Mouse (Mus musculus): Measurements from ENCODE around the gene Aldh3b1.

Aldh3b1 gene

GRCm38 (mm10) chr19:3910206-3910605 lies 19.4 kb downstream of the Aldh3b1 start:
- DNase-seq: no peak

DNA sequence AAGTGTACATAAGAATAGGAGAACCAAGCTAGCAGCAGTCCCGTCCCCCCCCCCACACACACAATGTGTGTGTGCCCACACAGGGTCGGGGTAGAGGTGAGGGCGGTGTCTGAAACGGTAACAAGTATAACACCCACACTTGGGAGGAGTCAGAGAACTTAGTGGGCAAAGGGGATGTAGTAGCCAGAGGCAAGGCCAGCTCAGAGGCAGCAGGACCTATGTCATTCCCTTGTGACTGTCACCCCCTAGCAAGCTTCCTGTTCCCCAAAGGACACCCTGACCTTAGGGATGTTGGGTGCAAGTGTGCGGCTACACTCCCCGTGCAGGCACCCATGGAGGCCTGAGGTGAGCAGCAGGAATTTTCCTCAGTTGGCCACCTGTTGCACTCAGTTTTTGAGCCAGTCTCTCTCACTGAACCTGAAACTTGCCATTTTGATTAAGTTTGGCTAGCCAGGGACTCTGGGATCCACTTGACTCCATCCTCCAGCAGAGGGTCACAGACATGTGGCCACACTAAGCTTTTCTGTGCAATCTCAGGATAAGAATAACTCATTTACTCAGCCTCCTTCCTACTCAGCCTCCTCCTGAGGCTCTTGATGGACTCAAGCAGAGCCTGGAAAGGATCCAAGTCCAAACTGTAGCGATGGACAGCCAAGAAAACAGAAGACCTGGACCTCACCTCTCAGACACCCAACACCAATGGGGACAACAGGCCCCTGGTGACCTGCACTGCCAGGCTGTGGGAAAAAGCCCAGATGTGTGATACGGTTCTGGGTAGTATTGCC lies 21.5 kb downstream of the Aldh3b1 start:
- DNase-seq: no peak

- DNase-seq: peak; percentile 66 to 76
These were observed 22.5 kb downstream of the Aldh3b1 start, which contains the start of gene Tcirg1 for GRCm38 (mm10) chr19:3906795-3907786. Gene Tcirg1, minus strand, starts transcription at chr19:3907133.

DNA sequence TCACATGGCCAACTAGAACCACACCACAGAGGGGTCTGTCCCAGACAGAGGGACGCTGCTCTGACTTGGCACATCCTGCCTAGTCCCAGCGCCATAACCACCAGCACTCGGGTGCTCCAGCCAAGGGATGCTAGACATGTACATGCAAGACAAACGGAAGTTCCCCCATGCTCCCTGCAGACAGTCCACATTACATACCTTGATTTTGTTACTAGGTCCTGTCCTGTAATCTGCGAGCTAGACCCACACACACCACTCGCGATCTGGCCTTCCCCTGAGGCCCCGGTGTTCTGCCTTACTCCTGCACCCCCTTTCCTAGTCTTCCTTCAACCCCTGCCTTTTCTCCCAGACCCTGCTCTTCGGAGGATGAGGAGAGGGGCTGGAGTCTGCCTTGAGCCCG lies 23.3 kb downstream of the Aldh3b1 start:
- no peak for DNase-seq

DNA sequence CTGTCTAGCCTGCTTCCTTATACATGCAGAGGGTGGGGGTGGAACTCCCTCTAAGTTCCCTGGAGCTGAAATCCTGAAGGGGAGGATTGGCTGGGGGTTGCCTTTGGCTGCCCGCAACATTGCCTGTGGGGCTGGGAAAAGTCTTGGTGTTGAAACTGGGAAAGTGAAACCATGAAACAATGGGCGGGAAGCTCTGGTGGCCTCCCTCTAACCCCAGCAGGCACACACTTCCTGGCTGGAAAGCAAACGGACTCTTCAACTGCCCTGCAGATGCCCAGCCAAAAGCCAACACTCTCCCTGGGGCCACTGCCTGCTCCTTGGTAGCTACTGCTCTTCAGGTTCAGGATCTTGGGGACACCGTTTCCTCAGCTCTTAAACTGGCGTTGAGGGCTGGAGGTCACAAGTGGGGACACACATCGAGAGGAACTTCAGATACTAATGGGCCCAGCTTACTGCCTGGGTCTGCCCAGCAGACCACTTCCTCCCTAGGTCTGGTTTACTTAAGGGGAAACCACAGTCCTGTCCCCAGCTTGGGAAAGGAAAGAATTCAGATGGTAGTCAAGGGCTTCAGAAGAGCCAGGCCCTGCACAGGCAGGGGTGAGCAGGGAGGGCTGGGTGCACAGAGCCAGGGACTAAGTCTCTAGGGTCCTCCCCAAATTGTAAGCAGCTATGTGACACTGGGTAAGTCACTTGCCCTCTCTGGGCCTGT lies 24.2 kb downstream of the Aldh3b1 start:
- DNase-seq: peak in 1 of 2 experiments; percentile 30

- no peak for DNase-seq
These were observed 25.3 kb downstream of the Aldh3b1 start for GRCm38 (mm10) chr19:3904363-3904675.

- no peak for DNase-seq
These were observed 25.8 kb downstream of the Aldh3b1 start for GRCm38 (mm10) chr19:3903648-3904362.

GRCm38 (mm10) chr19:3902966-3903365 lies 26.6 kb downstream of the Aldh3b1 start:
- no peak for DNase-seq

DNA sequence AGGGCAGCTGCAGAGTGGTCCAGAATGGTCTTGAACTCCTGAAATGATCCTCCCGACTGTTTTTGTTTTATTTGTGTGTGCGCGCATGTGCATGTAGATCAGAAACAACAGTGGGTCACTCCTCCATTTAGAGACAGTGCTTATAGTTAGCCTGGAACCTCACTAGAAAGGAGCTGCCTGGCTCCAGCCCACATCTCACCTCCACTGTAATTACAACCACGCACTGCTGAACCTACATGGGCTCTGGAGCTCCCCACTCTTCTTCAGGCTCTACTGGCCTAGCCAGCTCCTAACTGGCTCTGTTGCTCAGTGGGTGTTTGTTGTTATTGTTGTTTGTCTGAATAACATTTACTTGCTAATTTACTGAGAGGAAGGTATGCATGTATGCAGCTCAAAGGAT lies 30.0 kb downstream of the Aldh3b1 start:
- DNase-seq: no peak

DNA sequence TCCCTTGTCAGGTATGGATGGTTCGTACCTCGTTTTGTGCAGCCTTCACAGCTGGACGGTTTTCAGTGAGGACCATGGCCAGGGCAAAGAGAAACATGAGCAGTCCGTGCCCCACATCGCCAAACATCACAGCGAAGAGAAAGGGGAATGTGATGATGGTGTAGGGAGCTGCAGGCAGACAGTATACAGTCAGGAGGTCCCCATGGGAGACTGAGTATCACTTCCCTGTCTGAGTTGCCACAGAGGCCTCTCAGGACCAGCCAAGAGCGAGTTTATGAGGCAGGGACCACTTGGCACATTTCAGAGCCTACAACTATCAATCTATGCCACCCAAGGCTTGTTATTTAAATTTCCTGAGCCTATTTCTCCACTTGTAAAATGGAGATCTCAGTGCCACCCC lies 30.7 kb downstream of the Aldh3b1 start:
- DNase-seq: peak in 1 of 2 experiments; percentile 40

GRCm38 (mm10) chr19:3897557-3897956 lies 32.1 kb downstream of the Aldh3b1 start:
- no peak for DNase-seq

GRCm38 (mm10) chr19:3896208-3896607 lies 33.4 kb downstream of the Aldh3b1 start:
- no peak for DNase-seq

- DNase-seq: no peak
These were observed 34.4 kb downstream of the Aldh3b1 start for GRCm38 (mm10) chr19:3895171-3895631.

GRCm38 (mm10) chr19:3894294-3894693 lies 35.3 kb downstream of the Aldh3b1 start:
- no peak for DNase-seq

- DNase-seq: no peak
These were observed 36.0 kb downstream of the Aldh3b1 start for GRCm38 (mm10) chr19:3893545-3894116.

- DNase-seq: peak in 1 of 2 experiments; percentile 45
These were observed 39.4 kb downstream of the Aldh3b1 start for GRCm38 (mm10) chr19:3890181-3890580.

DNA sequence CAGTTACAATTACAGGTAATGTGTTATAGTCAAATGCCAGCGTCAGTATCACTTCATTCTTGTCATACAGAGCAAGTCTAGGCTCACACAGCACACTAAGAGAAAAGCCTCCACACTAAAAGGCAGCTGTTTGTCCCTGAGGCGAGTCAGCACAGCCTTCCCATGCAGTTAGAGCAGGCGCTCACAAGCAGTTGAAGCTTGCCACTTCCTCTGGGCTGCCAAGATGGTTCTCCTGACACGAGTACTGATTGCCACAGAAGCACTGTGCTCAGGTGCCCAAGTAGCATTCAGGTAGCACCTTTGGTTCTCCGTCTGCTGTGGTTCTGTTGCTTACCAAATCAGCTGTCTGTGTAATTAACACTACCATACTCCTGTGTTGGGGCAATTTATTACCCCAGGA lies 40.5 kb downstream of the Aldh3b1 start:
- no peak for DNase-seq

DNA sequence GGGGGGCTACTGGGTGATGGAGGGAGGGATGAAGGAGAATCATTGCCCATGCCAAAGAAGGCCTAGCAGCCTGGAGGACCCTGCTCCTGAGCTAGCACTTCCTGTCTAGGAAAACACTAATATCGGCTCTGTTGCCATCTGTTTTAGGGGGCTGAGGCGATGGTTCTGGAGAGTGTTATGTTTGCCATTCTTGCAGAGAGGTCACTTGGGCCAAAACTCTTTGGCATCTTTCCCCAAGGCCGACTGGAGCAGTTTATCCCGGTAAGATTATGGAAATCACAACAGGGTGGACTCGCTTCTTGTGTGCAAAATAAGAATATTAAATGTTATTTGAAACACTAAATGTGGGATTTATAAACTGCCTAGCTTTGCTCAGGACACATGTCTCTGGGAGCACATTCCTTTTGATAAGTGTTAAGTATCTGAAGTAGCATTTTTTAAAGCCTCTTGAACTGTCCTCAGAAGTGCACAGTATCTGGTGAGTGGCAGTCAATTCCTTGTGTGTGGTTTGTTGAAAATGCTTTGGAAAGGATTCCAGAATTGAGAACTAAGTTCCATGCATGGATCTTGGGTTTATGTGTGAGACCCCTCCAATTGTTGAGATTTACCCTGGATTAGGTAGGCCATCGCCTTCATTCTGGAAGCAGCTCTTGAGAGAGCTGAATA lies 45.1 kb downstream of the Aldh3b1 start:
- DNase-seq: no peak

GRCm38 (mm10) chr19:3882214-3882613 lies 47.4 kb downstream of the Aldh3b1 start:
- no peak for DNase-seq

- DNase-seq: no peak
These were observed 49.4 kb downstream of the Aldh3b1 start for GRCm38 (mm10) chr19:3880054-3880848.
